Mouse (Mus musculus) frontal cortex, postnatal 10 days (tissue): ENCODE measurements around the gene Tshz3.

ENCODE experiments used
- DNase-seq, 2 experiments: peaks; one replicate each; pipeline ENCODE4 v3.0.0; 2022; ENCODE audit warnings: low spot score in 2 of 2, mixed read lengths in 1 of 2

The Tshz3 gene

GRCm38 (mm10) chr7:36696406-36697117 is 1.4 kb upstream of the Tshz3 start:
- peak in 1 of 2 experiments; percentile 64 for DNase-seq

GRCm38 (mm10) chr7:36697118-36697855 is 631 bp upstream of the Tshz3 start:
- peak in 1 of 2 experiments; percentile 46 for DNase-seq

GRCm38 (mm10) chr7:36698589-36698946 is 650 bp downstream of the Tshz3 start:
- no peak for DNase-seq

GRCm38 (mm10) chr7:36699001-36699987 is 1.4 kb downstream of the Tshz3 start:
- no peak for DNase-seq

GRCm38 (mm10) chr7:36706636-36707035 is 8.7 kb downstream of the Tshz3 start:
- no peak for DNase-seq

- no peak for DNase-seq
Measured at GRCm38 (mm10) chr7:36707266-36707665, 9.3 kb downstream of the Tshz3 start.

GRCm38 (mm10) chr7:36707681-36708350 is 9.9 kb downstream of the Tshz3 start:
- no peak for DNase-seq

GRCm38 (mm10) chr7:36708823-36709222 is 10.9 kb downstream of the Tshz3 start:
- DNase-seq, result no peak

GRCm38 (mm10) chr7:36709239-36709638 is 11.3 kb downstream of the Tshz3 start:
- no peak for DNase-seq

GRCm38 (mm10) chr7:36709974-36710373 is 12.1 kb downstream of the Tshz3 start:
- no peak for DNase-seq

GRCm38 (mm10) chr7:36710387-36710786 is 12.5 kb downstream of the Tshz3 start:
- no peak for DNase-seq

- DNase-seq, result no peak
Measured at GRCm38 (mm10) chr7:36711766-36712165, 13.8 kb downstream of the Tshz3 start.

- DNase-seq, result no peak
Measured at GRCm38 (mm10) chr7:36714323-36714722, 16.4 kb downstream of the Tshz3 start.

- DNase-seq, result no peak
Measured at GRCm38 (mm10) chr7:36717192-36717591, 19.3 kb downstream of the Tshz3 start.

- DNase-seq, result no peak
Measured at GRCm38 (mm10) chr7:36720830-36721229, 22.9 kb downstream of the Tshz3 start.

- peak in 1 of 2 experiments; percentile 21 for DNase-seq
Measured at GRCm38 (mm10) chr7:36736303-36737050, 38.6 kb downstream of the Tshz3 start.

GRCm38 (mm10) chr7:36751480-36751879 is 53.6 kb downstream of the Tshz3 start:
- DNase-seq, result no peak

GRCm38 (mm10) chr7:36767501-36768092 is 69.7 kb downstream of the Tshz3 start:
- no peak for DNase-seq

- DNase-seq, result no peak
Measured at GRCm38 (mm10) chr7:36773086-36773485, 75.2 kb downstream of the Tshz3 start.

- no peak for DNase-seq
Measured at GRCm38 (mm10) chr7:36776956-36777355, 79.0 kb downstream of the Tshz3 start.
